Mouse (Mus musculus) induced T-regulatory cell, adult 2 months (primary cell): ENCODE data around the gene Gstt2.

Source experiments
- DNase-seq: peaks from one replicate; pipeline ENCODE4 v3.0.0-alpha.2; 2012; ENCODE audit warnings: low read depth

Gene Gstt2

DNA sequence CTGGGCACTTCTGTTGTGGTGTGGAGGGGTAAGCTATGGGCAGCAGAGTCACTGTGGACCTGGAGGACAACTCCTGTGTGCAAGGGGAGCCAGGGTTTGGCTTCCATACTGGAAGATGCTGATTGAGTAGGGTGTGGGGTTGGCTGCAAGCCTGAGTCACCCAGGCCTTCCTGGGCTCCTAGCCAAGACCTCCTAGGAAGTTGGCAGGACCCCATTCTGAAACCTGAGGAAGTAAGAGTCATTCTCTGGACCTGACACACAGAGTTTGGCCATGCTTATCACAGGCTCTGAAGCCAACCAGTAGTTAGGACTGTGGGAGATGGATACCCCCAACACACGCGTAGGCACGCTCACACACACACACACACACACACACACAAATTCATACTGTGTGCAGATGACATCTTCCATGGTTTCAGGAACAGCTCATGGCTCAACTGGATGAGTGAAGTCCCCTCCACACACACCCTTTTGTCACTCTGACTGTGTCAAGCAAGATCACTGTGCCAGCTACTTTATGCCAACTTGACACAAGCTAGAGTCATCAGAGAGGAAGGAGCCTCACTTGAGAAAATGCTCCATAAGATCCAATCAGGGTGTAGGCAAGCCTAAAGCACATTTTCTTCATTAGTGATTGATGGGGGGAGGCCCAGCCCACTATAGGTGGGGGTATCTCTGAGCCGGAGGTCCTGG lies 9.4 kb downstream of the Gstt2 start:
- DNase-seq = no peak

DNA sequence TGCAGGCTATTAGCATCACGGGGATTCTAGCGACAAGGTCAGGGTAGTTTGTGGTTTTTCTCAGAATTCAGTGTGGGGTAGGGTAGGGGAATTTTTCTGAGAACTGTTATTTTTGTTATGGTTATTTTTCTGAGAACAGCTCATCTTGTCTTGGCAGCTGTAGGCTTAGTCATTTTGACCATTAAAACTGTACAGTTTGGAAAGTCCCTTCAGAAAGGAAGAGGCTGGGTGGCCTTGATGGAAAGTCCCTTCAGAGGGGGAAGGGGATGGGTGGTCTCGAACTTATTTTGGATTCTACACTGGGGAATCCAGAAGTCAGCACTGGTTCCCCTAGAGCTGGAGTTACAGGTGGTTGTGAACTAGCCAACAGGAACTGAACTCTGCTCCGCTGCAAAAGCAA lies 12.7 kb downstream of the Gstt2 start:
- DNase-seq = peak; percentile 58

DNA sequence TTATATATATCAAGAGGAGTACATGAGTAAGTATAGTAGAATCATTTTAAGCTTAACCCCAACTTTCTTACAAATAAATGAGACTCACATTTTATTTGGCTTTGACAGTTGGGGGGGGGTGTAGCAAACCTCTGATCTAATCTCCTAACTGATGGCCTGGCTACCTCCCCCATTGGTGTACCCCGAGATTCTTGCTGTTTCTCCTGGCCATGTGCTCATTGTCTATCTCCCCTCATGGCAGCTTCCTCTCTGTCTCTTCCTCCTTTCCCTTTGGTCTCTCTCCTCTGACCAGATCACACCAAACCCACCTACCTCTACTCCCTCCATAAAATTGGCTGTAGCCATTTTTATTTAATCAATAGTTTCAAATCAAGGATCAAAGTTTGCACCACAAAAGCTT lies 13.4 kb downstream of the Gstt2 start:
- no peak for DNase-seq

DNA sequence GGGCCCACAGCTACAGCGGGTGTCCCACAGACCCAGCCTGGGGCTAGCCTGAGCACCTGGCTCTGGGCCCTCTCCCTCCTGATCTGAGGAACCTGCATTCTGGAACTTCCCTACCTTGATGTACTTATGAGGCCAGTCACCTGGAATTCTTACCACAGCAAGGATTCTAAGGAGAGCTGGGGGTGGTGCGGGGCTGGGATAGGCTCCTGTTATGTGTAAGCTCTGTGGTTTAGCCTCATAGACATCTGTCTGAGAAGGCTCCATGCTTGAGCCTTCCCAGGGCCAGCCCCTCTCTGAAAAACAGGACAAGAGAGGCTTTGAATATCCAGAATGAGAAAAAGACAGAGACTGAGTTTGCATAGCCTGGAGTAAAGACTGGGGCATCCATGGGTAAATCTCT lies 14.8 kb downstream of the Gstt2 start, which contains the start of gene Gstt4:
Gene Gstt4, minus strand, starts transcription at position 101 of the 400 bp plus-strand sequence.
- no peak for DNase-seq

DNA sequence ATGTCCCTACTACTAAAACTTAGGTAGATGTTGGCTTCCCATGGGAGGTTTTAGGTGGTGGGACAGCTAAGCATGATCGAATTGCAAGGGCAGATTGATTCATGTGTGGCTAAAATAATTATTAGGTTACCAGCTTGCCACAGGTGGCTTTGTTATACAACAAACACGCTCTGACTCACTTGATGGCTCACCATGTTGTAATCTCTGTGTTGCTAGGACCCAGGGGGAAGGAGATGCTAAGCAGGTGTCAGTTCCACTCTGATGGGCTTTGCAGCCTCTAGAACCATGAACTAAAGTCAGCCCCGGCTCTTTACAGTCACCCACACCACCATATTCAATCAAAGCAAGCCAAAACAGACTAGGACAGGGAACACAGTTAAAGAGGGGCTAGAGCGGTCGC lies 17.3 kb downstream of the Gstt2 start:
- no peak for DNase-seq

DNA sequence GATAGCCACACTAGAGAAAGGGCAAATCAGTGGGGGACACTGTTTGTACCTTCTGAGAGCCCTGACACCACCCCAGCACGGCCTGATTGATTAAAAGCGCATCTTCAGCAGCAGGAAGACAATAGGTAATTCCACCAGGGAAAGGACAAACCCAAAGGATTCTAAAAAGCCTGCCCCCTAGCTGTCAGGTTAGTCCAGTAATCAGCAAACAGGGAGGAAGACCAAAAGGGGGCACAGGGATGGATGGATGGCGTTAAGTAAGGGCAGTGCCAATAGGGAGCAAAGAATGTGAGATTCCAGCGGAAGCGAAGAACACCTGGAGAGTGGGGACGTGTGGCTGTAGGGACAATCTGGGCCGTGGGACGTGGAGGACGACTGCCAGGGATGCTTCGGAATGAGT lies 18.6 kb downstream of the Gstt2 start:
- no peak for DNase-seq

DNA sequence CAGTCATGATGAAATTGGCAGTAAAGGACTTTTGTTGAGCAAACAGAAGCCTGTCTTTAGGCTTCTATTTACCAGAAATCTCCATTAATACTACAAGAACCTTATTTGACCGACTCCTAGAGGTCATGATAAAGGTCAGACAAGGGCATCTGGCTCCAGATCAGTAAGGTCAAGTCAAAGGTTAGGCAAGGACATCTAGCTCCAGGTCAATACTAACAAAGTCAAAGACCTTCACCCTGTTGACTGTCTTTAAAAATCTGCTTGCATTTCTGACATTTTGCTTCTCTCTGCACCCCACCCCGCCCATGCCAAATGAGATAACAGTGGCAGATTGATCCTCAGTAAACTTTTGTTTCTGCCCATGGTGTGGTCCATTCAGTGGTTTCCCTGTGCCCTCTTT lies 33.0 kb downstream of the Gstt2 start:
- DNase-seq = no peak

DNA sequence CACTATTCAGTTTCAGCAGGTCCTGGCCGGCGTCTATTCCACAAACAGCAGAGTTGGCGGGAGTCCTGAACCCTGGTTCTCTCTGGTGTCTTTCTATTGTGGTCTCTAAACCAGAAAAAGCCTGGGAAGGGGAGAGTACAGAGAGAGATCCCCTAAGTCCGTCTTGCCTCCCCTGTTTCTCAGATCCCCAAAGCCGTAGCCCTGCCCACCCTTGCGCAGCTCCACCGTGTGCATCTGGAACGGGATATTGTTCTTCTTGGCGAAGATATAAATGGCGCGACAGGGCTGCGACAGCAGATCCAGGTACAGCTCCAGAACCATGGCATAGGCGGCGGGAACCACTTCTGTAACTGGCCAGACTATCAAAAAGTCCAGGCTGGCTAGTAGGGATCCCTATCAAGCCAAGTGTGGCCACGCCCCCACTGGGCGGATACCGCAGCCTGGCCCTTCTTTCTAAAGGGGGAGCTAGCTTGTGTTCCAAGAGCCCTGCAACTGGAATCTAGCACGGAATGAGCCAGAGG lies 39.0 kb downstream of the Gstt2 start, which contains the start of gene Gstt1:
Gene Gstt1, minus strand, starts transcription at position 409 of the 521 bp plus-strand sequence.
- peak; percentile 43 for DNase-seq

DNA sequence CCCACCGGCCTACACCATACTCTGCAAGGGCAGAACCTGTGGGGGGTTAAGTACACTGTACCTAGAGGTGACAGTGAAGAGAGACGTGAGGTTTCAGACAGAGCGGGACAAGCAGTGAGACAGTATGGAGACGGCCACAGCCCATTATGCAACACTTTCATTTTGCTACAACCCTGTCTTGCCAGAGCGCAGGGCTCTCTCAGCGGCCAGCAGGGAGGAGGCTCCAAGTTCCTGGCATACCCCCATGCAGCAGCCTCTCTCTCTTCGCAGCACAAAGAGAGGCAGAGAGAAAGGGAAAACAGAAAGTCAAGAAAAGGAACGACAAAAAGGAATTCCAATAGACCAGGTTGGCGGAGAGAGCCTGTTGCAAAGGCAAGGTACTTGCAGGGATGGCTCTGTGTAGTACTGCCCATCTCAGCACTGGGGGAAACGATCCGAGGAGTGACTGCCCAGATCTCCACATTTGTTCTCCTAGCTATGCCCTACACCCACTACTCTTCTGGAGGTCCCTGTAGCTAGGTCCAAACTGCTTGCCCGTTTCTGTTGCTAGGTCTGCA lies 39.5 kb downstream of the Gstt2 start:
- peak; percentile 58 for DNase-seq

DNA sequence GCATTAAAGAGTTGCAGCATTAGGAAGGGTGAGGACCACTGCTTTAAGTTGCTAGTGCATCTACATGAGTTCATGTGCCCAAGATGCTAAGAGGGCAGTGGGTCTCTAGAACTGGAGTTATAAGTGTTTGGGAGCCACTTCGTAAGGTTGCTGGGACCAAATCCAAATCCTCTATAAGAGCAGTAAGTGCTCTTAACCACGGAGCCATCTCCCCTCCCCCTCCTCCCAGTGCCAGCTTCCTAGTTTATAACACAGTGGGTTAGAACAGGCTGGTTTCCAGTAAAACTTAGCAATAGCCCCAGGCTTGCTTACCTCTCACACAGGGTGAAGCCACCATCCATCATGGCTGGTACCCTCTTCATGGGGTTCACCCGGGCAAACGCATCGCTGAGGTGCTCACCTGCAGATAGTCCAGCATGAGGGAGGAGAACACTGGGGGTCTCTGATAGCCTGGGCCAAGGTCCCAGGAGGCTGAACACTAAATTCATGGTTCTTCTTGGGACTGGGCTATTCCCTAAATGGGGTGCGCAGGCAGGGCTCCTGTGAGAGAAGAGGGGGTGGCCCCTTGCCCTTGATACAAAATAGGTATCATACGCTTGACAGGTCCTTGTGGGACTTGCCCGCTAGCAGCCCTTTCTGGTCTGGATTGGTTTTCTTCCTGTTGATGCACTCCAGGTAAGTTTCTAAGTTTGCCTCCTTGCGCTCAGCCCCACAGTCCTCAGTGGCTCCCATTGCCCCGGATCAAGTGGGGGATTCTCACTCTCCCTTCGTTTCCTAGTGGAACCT lies 40.3 kb downstream of the Gstt2 start:
- no peak for DNase-seq

DNA sequence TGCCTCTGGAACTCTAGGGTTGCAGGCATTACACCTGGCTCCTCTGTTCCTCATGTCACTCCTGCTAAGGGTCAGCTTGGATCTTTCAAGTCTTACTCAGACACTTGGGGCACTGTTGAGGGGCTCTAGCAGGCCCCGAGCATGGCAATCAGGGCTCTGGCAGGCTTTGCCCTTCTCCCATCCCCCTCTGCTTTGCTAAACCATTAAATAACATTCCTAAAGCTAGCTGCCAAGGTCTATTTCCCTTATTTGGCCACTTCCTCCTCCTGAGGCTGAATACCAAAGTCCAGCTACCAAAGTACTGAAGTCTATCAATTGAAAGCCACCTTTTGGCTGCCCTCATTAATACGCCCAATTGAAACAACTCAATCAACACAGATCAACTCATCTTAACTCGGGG lies 42.3 kb downstream of the Gstt2 start:
- DNase-seq = no peak

DNA sequence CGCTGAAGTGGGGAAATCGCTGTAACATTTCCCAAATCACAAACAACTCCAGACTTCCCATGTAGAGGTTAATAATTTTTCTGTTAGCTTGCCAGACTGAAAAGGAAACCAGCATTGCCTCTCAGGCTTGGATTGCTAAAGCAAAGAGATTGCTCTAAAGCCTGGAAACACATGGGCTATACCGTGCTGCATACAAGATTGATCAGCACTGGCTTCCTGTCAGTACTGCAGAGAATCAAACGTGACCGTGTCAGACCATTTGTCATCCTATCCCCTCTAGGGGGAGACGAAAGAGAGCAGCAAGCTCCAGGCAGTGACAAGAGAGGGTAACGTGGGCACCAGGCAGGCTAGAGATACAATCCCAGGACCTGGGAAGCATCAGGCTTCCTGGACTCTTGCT lies 46.5 kb downstream of the Gstt2 start:
- peak; percentile 47 for DNase-seq

DNA sequence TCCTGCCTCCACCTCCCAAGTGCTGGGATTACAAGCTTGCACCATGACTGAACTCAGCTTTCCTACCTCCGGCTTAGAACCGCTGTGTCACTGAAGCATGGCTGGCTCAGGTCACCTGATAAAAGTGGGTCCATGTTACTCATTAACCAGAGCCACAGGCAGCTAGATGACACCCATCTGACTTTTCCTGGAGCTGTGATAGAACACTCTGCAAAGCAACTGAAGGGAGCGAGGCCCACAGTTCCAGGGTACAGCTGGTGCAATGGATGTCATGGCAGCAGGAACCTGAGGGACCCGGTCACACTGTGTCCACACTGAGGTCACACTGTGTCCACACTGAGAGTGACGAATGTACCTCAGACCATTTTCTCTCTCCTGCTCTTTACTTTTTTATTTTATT lies 47.4 kb downstream of the Gstt2 start:
- no peak for DNase-seq

DNA sequence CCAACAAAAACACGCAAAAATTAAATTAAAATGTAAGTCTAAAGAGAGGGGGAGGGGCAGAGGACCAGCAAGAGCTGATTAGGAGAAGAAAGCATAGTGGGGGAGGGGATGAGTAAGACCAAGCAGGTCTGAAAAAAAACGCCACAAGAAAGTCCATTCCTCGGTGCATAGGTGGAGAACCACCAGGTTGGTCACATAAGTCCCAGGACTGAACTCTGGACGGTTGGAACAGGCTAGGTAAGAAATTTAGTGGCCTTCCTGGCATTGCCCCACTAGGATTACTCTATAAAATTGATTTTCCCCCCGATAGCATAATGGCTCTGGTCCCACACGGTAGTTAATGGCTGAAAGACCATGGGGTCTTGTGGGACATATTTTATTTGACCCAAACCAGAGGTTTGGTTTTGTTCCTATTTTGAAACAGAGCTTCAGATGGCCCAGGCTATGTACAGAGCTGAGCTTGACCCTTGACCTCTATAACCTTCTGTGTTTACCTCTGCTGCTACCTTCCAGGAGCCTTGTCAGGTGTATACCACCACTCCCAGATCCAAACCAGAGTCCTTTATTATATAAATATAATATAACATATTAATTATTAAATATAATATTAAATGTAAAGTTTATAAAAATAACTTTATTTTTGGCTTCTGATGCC lies 48.0 kb downstream of the Gstt2 start:
- no peak for DNase-seq

DNA sequence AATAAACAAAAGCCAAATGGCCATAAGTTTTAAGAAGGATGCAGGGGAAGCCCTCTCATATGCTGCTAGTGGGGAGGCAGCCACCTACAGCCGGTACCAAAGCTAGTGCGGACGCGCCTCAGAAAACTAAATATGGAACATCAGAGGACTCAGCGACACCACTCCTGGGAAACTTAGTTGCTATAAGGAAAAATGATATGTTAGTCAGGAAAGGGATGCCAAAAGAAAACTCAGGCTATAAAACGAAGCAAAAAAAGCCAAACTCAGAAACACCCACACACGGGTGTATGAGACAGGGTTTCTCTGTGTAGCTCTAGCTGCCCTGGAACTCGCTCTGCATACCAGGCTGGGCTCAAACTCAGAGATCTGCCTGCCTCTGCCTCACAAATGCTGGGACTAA lies 48.9 kb downstream of the Gstt2 start:
- no peak for DNase-seq

DNA sequence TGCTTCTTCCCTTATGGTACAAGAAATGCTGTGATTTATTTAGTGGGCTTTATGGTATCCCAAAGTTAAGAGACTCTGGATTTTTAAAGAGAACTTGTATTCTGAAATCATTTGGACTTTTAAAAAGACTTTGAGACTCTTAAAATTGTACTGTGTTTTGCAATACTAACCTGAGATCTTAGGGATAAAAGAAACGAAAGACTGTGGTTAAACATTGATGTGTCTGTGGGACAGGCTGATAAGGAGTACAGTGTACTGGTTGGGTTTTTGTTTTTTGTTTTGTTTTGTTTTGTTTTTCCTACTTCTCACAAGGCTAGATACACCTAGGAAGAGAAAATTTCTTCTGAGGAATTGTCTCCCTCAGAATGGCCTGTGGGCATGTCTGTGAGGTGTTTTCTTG lies 51.8 kb downstream of the Gstt2 start:
- no peak for DNase-seq
